Mouse (Mus musculus) cerebellum, adult 2 months (tissue): ENCODE results near the gene Apc2.

Experiments
- CTCF ChIP-seq: fragments of 200-500 bp; IDR thresholded peaks from 2 replicates; pipeline ENCODE4 v1.5.1; 2011; ENCODE audit warnings: low read depth, mild to moderate bottlenecking, control low read depth, low read length, moderate library complexity, borderline replicate concordance; ENCODE audit not compliant: insufficient read depth
- POLR2A ChIP-seq: fragments of 200-500 bp; IDR thresholded peaks from 2 replicates; pipeline ENCODE4 v1.6.1; 2011; ENCODE audit warnings: low read length, control low read depth, borderline replicate concordance; ENCODE audit not compliant: insufficient read depth

DNA sequence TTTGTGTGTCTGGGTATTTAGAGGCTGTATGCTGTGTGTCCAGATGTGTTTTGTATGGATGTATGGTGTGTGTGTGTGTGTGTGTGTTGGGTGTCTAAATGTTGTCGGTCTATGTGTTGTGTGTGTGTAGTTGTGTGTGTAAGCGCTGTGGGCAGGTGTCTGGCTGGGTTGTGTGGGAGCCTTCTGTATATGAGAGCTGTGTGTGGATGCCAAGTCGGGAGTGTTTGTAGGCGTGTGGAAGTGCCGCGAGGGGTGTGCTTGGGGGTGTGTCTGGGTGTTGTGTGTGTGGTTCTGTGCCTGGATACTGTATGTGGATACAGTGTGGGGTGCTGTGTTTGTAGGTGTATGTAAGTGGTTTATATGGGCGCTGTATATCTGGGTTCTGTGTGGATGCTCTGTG, 61.6 kb downstream of the Apc2 start:
- TF ChIP-seq POLR2A (no peak), CTCF (no peak)
